Mouse (Mus musculus): ENCODE measurements around the gene Hnrnpll. TPM values are rescaled to one million over a fixed set of nuclear protein-coding genes. Genes with fewer than 3 reads are reported as not detected.

The Hnrnpll gene
- total RNA-seq (2014; rRNA removed; ENCODE audit: low replicate concordance) (36.8 and 37.5 TPM in 2 replicates), polyA plus RNA-seq (2015; fragmentation: Nextera tagmentation; extraction: Ambion mirVana) (19.0 TPM in 2 replicates)

GRCm38 (mm10) chr17:80061783-80062619 is at the start of gene Hnrnpll:
Hnrnpll (minus strand) TSS chr17:80062334.
- DNase-seq (ENCODE audit: low spot score): peak; percentile 97
- Histone ChIP-seq H3K4me1 (ENCODE audit: control insufficient read depth, insufficient read depth) (peaks cover 23% of the 10 kb centered on the region), H3K4me3 (ENCODE audit: low read depth, low read length) (peak within 1 kb of the TSS; percentile 90), H3K27ac (ENCODE audit: low read depth) (peak within 1 kb of the TSS; percentile 99), H3K27me3 (ENCODE audit: control insufficient read depth, insufficient read depth, low read length) (no peaks in the 10 kb centered on the region), H3K4me2 (ENCODE audit: low read depth, low read length) (peak within 1 kb of the TSS; percentile 73), H3K9ac (replicated peaks; ENCODE audit: low read depth, low read length) (peak within 1 kb of the TSS; percentile 97), H3K36me3 (replicated peaks; ENCODE audit: control insufficient read depth, insufficient read depth, low read length) (no peaks in the 10 kb centered on the region), H3K9me3 (replicated peaks; ENCODE audit: control insufficient read depth, low read length) (no peaks in the 10 kb centered on the region)
- WGBS: under 1% methylated on average over 87 of the region's 97 CpGs
- TF ChIP-seq CTCF (IDR thresholded peaks at IDR 0.05; ENCODE audit: low read depth) (no peak), EP300 (IDR thresholded peaks at IDR 0.05; ENCODE audit: low read depth) (peak; percentile 94)
- peak; percentile 97 for ATAC-seq (ENCODE audit: insufficient read depth, low read depth)

GRCm38 (mm10) chr17:80105348-80105978 is 43.3 kb upstream of the Hnrnpll start:
- H3K27me3 ChIP-seq (ENCODE audit: control insufficient read depth, insufficient read depth, low read length): no peaks in the 10 kb centered on the region
- no peak overlapping the region for H3K27ac ChIP-seq (ENCODE audit: low read depth)
- 77% methylated on average over 10 of the region's 10 CpGs for WGBS
- no peaks in the 10 kb centered on the region for H3K4me1 ChIP-seq (ENCODE audit: control insufficient read depth, insufficient read depth)
- H3K9ac ChIP-seq (replicated peaks; ENCODE audit: low read depth, low read length): no peak overlapping the region
- no peaks in the 10 kb centered on the region for H3K9me3 ChIP-seq (replicated peaks; ENCODE audit: control insufficient read depth, low read length)
- H3K4me2 ChIP-seq (ENCODE audit: low read depth, low read length): no peak overlapping the region
- TF ChIP-seq CTCF (IDR thresholded peaks at IDR 0.05; ENCODE audit: low read depth) (no peak), EP300 (IDR thresholded peaks at IDR 0.05; ENCODE audit: low read depth) (no peak)
- no peak for ATAC-seq (ENCODE audit: insufficient read depth, low read depth)
- no peaks in the 10 kb centered on the region for H3K36me3 ChIP-seq (replicated peaks; ENCODE audit: control insufficient read depth, insufficient read depth, low read length)
- no peak overlapping the region for H3K4me3 ChIP-seq (ENCODE audit: low read depth, low read length)
- no peak for DNase-seq (ENCODE audit: low spot score)

GRCm38 (mm10) chr17:80099823-80100222 is 37.7 kb upstream of the Hnrnpll start:
- ATAC-seq (ENCODE audit: insufficient read depth, low read depth): no peak
- no peak overlapping the region for H3K4me2 ChIP-seq (ENCODE audit: low read depth, low read length)
- no peak overlapping the region for H3K9ac ChIP-seq (replicated peaks; ENCODE audit: low read depth, low read length)
- no peaks in the 10 kb centered on the region for H3K27me3 ChIP-seq (ENCODE audit: control insufficient read depth, insufficient read depth, low read length)
- H3K4me1 ChIP-seq (ENCODE audit: control insufficient read depth, insufficient read depth): peaks cover 8% of the 10 kb centered on the region
- H3K36me3 ChIP-seq (replicated peaks; ENCODE audit: control insufficient read depth, insufficient read depth, low read length): no peaks in the 10 kb centered on the region
- H3K27ac ChIP-seq (ENCODE audit: low read depth): no peak overlapping the region
- TF ChIP-seq CTCF (IDR thresholded peaks at IDR 0.05; ENCODE audit: low read depth) (no peak), EP300 (IDR thresholded peaks at IDR 0.05; ENCODE audit: low read depth) (no peak)
- no peaks in the 10 kb centered on the region for H3K9me3 ChIP-seq (replicated peaks; ENCODE audit: control insufficient read depth, low read length)
- H3K4me3 ChIP-seq (ENCODE audit: low read depth, low read length): no peak overlapping the region
- DNase-seq (ENCODE audit: low spot score): no peak
- WGBS: 71% methylated on average over 6 of the region's 6 CpGs

GRCm38 (mm10) chr17:80097221-80097620 is 35.1 kb upstream of the Hnrnpll start:
- no peak for TF ChIP-seq CTCF (IDR thresholded peaks at IDR 0.05; ENCODE audit: low read depth)
- TF ChIP-seq EP300 (IDR thresholded peaks at IDR 0.05; ENCODE audit: low read depth): no peak
- Histone ChIP-seq H3K4me1 (ENCODE audit: control insufficient read depth, insufficient read depth) (peaks cover 8% of the 10 kb centered on the region), H3K27me3 (ENCODE audit: control insufficient read depth, insufficient read depth, low read length) (no peaks in the 10 kb centered on the region), H3K4me3 (ENCODE audit: low read depth, low read length) (no peak overlapping the region), H3K4me2 (ENCODE audit: low read depth, low read length) (no peak overlapping the region), H3K27ac (ENCODE audit: low read depth) (no peak overlapping the region), H3K9ac (replicated peaks; ENCODE audit: low read depth, low read length) (no peak overlapping the region), H3K9me3 (replicated peaks; ENCODE audit: control insufficient read depth, low read length) (no peaks in the 10 kb centered on the region), H3K36me3 (replicated peaks; ENCODE audit: control insufficient read depth, insufficient read depth, low read length) (no peaks in the 10 kb centered on the region)
- ATAC-seq (ENCODE audit: insufficient read depth, low read depth): no peak
- 54% methylated on average over 2 of the region's 2 CpGs for WGBS
- no peak for DNase-seq (ENCODE audit: low spot score)

GRCm38 (mm10) chr17:80096720-80097114 is 34.6 kb upstream of the Hnrnpll start:
- Histone ChIP-seq H3K27ac (ENCODE audit: low read depth) (no peak overlapping the region), H3K27me3 (ENCODE audit: control insufficient read depth, insufficient read depth, low read length) (no peaks in the 10 kb centered on the region), H3K9me3 (replicated peaks; ENCODE audit: control insufficient read depth, low read length) (no peaks in the 10 kb centered on the region), H3K9ac (replicated peaks; ENCODE audit: low read depth, low read length) (no peak overlapping the region), H3K36me3 (replicated peaks; ENCODE audit: control insufficient read depth, insufficient read depth, low read length) (no peaks in the 10 kb centered on the region), H3K4me3 (ENCODE audit: low read depth, low read length) (no peak overlapping the region), H3K4me1 (ENCODE audit: control insufficient read depth, insufficient read depth) (peaks cover 8% of the 10 kb centered on the region), H3K4me2 (ENCODE audit: low read depth, low read length) (no peak overlapping the region)
- TF ChIP-seq CTCF (IDR thresholded peaks at IDR 0.05; ENCODE audit: low read depth): no peak
- TF ChIP-seq EP300 (IDR thresholded peaks at IDR 0.05; ENCODE audit: low read depth): no peak
- WGBS: 93% methylated on average over 8 of the region's 8 CpGs
- DNase-seq (ENCODE audit: low spot score) (no peak), ATAC-seq (ENCODE audit: insufficient read depth, low read depth) (no peak)
